Mouse (Mus musculus): ENCODE results near the gene Gm3045. TPM values are rescaled to one million over a fixed set of nuclear protein-coding genes. Genes with fewer than 3 reads are reported as not detected.

Gene Gm3045
- not detected for polyA plus RNA-seq (2017; shearing (Covaris generic))

GRCm38 (mm10) chr13:56426365-56426764, at the start of gene Gm3045:
Gene Gm3045 (plus strand): TSS chr13:56426594.
- no peak for ATAC-seq

- ATAC-seq = no peak
Measured at GRCm38 (mm10) chr13:56380855-56381685, 45.3 kb upstream of the Gm3045 start.

GRCm38 (mm10) chr13:56383406-56383805, 43.0 kb upstream of the Gm3045 start:
- no peak for ATAC-seq

GRCm38 (mm10) chr13:56386411-56386810, 40.0 kb upstream of the Gm3045 start:
- no peak for ATAC-seq

- no peak for ATAC-seq
Measured at GRCm38 (mm10) chr13:56387374-56387773, 39.0 kb upstream of the Gm3045 start.

- no peak for ATAC-seq
Measured at GRCm38 (mm10) chr13:56388042-56388441, 38.4 kb upstream of the Gm3045 start.

GRCm38 (mm10) chr13:56397572-56397971, 28.8 kb upstream of the Gm3045 start:
- ATAC-seq = no peak

GRCm38 (mm10) chr13:56401186-56401585, 25.2 kb upstream of the Gm3045 start:
- no peak for ATAC-seq

GRCm38 (mm10) chr13:56403381-56404086, 22.9 kb upstream of the Gm3045 start:
- ATAC-seq = no peak

GRCm38 (mm10) chr13:56404511-56405140, 21.8 kb upstream of the Gm3045 start:
- ATAC-seq = no peak

GRCm38 (mm10) chr13:56412286-56412873, 14.0 kb upstream of the Gm3045 start:
- no peak for ATAC-seq

- ATAC-seq = no peak
Measured at GRCm38 (mm10) chr13:56418685-56419483, 7.5 kb upstream of the Gm3045 start.

GRCm38 (mm10) chr13:56419538-56419937, 6.9 kb upstream of the Gm3045 start:
- ATAC-seq = no peak

GRCm38 (mm10) chr13:56422072-56422723, 4.2 kb upstream of the Gm3045 start:
- ATAC-seq = no peak

GRCm38 (mm10) chr13:56425931-56426330, 463 bp upstream of the Gm3045 start:
- ATAC-seq = no peak

- ATAC-seq = no peak
Measured at GRCm38 (mm10) chr13:56428724-56429500, 2.5 kb downstream of the Gm3045 start.

- ATAC-seq = no peak
Measured at GRCm38 (mm10) chr13:56432496-56432895, 6.1 kb downstream of the Gm3045 start.

- ATAC-seq = no peak
Measured at GRCm38 (mm10) chr13:56433466-56433865, 7.1 kb downstream of the Gm3045 start.

- no peak for ATAC-seq
Measured at GRCm38 (mm10) chr13:56434311-56434751, 7.9 kb downstream of the Gm3045 start.

- no peak for ATAC-seq
Measured at GRCm38 (mm10) chr13:56435615-56436287, 9.4 kb downstream of the Gm3045 start.
